10 mouse cellular contexts compared by ENCODE assay signal in genomic region chr7:73186501-73186900, GRCm38 (mm10).
A peak's percentile ranks its signal among the peaks of the same experiment; 100 is the strongest.
DNase-seq lines count a peak whose midpoint lies in the region; TF ChIP-seq lines count a peak whose summit lies in the region.
"Had no signal": no experiment of that assay in that cellular context is flagged by ENCODE, and none has a peak within 500 bp of the region (broad histone marks: within the 10 kb centered on the region; RNA-seq: fewer than 3 reads in every experiment).

No protein-coding gene starts in this region.

- no peaks in the 10 kb centered on the region for H3K4me1 ChIP-seq in lung, adult 2 months (ENCODE audit: control insufficient read depth, insufficient read depth, low read length)

- no peak overlapping the region for H3K4me3 ChIP-seq in lung, adult 2 months (replicated peaks; ENCODE audit: extremely low read depth, low read depth, low read length)

- intact Hi-C loops in heart, postnatal 14 days (cut with DNase I), result no loop called here

- 82% methylated on average over 3 of the region's 3 CpGs for WGBS in lung, adult 2 months

- no peak for TF ChIP-seq POLR2A in lung, adult 2 months (IDR thresholded peaks at IDR 0.05; ENCODE audit: borderline replicate concordance, extremely low read depth, low read depth, low read length)

- TF ChIP-seq CTCF in lung, adult 2 months (IDR thresholded peaks at IDR 0.05; ENCODE audit: insufficient read depth, low read length), result no peak

- DNase-seq in lung, postnatal 25 days (ENCODE audit: low spot score), result peak; percentile 3
- DNase-seq in lung, adult 2 months, result no peak
- DNase-seq in heart, postnatal 14 days, result peak; percentile 15 to 23
- DNase-seq in layer of hippocampus, postnatal 14 days (ENCODE audit: low spot score in 2 of 2), result peak; percentile 63 to 75
- DNase-seq in right cerebral cortex, postnatal 36 days (ENCODE audit: low spot score in 2 of 2), result peak; percentile 52 to 64
- no peak for DNase-seq in ovary, adult 18-20 months (ENCODE audit: low spot score)
- DNase-seq in adrenal gland, adult 2 months, result no peak
- no peak for DNase-seq in urinary bladder, adult 2 months (ENCODE audit: low spot score)
- DNase-seq: adrenal gland, adult 8-10 months; thymus, postnatal 25 days had no signal

Comparison
In these comparisons a context has a peak if more than half of its experiments do, and no peak if none do; other contexts are left out.
1. DNase-seq: peak in lung, postnatal 25 days (single experiment), heart, postnatal 14 days (2 of 2), layer of hippocampus, postnatal 14 days (2 of 2) and right cerebral cortex, postnatal 36 days (2 of 2); none in lung, adult 2 months (single experiment), ovary, adult 18-20 months (single experiment), adrenal gland, adult 2 months (single experiment) and urinary bladder, adult 2 months (single experiment).